Mouse (Mus musculus) lung, adult 18-20 months (tissue): ENCODE results near the gene Adipoq.
"Not testable (repeated sequence)": the region's sequence is repeated elsewhere in the genome, so short reads cannot be mapped to it uniquely, and the experiment has no call there.

Source experiments
- DNase-seq, 2 experiments: peaks; one replicate each; pipeline ENCODE4 v3.0.0; 2022; ENCODE audit warnings: mixed read lengths in 2 of 2

The Adipoq gene

DNA sequence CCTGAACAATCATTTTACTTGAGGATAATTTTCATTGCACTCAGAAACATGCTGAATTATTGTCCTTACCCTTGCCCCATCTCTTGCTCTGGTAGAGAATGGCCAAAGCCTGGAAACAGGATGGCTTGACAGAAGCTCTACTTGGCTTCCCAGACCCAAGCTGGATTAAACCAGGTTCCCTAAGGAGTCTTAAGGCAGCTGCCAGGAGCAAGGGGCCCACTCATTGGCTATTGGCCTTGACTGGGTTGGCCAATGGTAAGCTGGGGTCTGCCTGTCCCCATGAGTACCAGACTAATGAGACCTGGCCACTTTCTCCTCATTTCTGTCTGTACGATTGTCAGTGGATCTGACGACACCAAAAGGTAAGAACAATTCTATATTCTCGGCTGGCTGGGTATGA, at the start of gene Adipoq:
Gene Adipoq, plus strand, starts transcription at position 257 of the 400 bp plus-strand sequence.
- no peak for DNase-seq

DNA sequence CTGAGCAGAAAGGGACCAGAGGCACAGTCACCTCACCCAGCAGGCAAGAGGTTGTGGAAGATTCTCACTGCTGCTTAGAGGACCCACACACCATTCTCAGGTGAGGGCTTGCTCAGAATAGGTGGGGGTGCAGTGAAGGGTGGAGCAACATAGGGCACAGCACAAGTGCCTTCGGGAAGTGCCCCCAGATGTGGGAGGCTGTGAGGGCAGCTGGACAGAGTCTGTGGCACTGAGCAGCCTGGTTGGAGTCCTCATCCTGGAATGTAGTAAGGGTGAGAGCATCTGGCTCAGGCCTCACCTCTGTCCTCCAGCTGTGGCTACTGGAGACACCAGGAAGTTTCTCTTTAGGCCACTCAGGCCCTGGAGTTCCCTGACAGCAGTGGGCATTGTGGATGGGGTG, 49.5 kb upstream of the Adipoq start:
- not testable (repeated sequence) for DNase-seq

DNA sequence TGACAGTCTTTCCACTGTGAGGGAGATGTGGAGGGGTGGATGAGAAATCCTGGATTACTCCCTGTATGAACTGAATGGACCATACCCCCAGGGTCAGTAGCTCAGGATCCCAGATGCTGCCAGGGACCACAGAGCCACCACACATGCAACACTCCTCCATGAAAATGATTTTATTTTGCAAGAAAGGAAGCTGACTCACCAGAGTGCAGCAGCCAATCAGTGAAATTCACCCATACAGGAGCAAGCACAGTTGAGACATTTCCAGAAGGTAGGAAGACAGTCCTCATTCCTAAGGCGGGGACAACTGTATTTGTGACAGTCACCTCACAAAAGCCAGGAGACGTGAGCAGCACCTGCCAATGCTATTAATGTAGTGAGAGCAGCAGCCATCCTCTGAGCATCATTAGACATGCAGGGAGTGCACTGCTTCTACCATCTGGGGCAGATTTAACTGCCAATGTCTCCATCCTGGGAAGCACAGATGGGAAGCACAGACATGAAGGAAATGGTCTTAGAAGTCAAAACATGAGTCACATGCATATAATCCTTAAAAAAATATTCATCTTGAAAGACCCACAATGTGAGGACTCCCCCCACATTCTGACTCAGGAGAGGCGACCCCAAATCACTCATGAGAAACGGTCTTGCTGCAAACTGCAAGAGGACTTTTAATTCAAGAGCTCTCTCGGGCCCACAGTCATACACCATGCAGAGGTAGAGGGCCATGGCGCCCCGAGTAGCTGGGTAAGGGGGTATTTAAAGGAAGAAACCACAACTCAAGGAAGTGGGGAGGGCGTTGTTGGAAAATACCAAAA, 48.8 kb upstream of the Adipoq start:
- not testable (repeated sequence) for DNase-seq

DNA sequence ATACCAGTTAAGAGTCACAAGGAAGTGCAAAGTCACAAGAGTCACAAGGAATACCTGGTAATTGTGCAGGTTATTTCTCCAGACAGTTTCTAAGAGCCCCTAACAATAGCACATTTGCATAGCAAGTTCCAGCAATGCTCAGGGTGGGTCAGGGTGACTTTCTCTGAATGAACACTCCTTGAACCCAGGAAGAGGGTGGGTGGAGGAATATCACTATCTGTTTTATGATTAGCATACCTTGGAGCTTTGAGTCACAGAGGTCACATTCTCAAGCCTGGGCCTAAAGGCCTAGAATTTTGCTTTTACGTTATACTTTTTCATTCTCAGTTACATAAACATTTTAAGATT, 48.3 kb upstream of the Adipoq start:
- not testable (repeated sequence) for DNase-seq

DNA sequence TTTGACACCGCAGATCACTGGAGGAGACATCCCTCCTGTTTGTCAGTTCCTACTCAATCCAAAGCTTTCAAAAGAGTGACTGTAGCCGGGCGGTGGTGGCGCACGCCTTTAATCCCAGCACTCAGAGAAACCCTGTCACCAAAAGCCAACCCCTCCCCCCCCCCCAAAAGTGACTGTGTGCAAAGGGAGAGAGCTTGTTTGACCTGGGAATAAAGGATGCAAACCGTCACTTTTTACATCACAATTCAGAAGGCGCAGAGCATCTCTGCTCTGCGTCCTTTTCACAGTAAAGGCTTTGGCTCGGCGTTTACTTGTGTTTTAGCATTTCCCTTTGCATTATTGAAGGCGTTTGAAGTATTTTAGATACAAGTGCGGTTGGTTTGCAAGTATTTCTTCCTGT, 46.7 kb upstream of the Adipoq start:
- no peak for DNase-seq

DNA sequence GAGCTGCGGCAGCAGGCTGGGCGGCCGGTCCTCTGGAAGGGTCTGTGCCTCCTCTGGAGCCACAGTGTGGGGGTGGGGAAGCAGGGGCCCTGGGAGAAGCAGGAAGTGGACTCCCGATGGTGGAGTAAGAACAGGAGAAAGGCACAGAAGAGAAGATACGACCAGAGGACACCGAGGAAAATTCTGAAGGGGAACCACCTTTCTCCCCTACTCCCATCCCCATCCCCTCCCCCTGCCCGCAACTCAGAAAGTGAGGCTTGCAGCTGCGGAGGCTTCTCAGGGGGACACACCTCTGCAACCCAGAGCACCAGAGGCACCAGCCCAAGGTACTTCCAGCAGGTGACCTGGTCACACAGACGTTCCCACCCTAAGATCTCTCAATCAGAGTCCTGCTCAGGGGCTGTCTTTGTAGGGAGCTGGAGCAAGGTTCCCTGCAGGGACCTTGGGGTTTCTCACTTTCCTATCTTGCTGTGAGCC, 46.2 kb upstream of the Adipoq start:
- no peak for DNase-seq

DNA sequence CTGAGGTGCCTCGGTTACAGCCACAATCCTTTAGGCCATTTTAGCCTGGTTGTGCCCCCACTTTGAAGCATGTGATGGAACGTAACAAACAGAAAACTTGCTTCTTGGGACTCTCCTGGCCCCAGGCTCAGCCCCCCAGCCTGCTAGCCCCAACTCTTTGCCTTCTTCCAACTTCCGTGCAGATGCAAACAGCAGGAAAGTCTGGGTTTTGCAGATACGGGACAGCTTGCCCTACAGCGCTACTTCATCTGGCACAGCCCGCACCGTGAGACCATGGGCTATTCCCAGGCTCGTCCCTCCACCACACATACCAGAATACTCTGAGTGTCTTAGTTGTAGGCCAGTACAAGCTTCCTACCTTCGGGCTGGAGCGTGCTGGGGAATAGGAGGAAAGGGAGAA, 45.7 kb upstream of the Adipoq start:
- no peak for DNase-seq

DNA sequence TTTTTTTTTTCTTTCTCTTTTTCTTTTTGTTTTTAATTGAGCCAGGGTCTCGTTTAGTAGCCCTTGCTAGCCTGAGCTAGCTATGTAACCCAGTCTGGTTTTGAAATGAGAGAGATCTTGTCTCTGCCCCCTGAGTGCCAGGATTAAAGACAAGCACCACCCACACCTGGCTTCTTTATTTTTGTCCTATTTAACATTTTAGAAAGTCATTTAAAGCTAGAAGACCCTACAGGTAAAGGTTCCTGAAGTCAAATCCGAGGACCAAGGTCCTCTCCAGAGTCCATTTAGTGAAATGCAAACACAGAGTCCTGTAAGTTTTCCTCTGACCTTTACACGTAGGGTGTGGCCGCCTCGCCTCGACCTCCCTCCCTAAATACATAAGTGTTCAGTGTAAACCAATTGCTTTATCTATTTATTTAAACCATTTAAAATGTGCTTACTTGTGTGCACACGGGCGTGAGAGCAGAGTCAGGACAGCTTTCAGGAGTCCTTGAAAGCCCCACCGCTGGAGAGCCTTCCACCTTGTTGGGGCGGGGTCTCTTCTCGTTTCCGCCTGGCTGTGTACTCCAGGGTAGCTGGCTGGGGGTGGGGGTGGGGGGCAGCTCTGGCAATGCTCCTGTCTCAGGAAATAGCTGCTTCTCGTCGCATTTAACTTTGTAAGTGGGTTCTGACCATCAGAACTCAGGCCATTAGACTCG, 43.8 kb upstream of the Adipoq start:
- DNase-seq, result no peak

DNA sequence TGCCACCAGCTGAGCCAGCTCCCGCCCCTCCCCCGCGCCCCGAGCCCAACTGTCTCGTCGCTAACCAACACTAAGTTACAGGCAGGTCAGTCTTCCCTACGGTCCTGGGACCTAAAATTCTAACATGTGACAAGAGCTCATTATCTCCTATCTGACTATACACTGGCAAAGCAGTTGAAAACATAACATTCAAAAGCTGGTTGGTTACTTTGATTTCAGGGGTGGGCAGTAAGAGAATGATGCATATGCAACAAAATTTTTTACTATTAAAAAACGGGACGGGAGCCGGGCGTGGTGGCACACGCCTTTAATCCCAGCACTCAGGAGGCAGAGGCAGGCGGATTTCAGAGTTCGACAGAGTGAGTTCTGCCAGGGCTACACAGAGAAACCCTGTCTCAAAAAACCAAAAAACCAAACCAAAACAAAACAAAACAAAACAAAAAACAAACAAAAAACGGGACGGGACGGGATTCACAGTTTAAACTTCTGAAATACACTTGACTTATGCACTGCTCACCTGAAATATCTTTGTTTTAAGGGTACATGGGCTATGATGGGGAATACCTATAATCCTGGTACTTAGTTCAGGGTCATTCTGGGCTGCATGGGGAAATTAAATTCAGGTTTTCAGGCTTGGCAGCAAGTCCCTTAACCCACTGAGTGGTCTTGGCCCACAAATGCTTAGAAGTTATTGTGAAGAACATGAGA, 43.1 kb upstream of the Adipoq start:
- no peak for DNase-seq

DNA sequence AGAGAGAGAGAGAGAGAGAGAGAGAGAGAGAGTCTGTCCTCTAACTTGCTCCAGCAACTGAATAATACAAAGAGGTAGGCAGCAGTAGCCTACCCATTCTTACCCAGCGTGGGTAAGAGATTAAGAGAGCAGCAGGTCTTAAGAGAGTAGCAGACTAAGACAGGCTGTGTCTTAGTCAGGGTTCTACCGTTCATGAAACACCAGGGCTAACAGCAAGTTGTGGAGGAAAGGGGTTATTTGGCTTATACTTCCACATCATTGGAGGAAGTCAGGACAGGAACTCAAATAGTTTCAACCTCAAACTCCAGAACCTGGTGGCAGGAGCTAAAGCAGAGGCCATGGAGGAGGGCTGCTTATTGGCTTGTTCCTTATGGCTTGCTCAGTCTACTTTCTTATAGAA, 42.5 kb upstream of the Adipoq start:
- no peak for DNase-seq

DNA sequence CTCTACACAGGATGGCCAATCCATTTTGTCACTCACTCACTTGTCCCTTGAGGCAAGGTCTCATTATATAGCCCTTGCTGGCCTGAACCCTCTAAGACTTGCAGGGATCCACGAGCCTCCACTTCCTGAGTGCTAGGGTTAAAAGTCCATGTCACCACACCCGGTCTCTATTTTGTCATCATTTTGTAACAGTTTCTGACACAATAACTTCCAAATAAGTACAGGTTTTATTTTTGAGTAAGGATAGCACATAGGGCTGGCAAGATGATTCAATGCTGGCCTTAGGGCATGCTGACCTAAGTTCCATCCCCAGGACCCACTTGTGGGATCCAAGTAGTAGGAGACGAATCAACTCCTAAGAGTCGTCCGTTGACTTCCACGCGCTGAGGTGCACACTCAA, 40.2 kb upstream of the Adipoq start:
- DNase-seq, result no peak

DNA sequence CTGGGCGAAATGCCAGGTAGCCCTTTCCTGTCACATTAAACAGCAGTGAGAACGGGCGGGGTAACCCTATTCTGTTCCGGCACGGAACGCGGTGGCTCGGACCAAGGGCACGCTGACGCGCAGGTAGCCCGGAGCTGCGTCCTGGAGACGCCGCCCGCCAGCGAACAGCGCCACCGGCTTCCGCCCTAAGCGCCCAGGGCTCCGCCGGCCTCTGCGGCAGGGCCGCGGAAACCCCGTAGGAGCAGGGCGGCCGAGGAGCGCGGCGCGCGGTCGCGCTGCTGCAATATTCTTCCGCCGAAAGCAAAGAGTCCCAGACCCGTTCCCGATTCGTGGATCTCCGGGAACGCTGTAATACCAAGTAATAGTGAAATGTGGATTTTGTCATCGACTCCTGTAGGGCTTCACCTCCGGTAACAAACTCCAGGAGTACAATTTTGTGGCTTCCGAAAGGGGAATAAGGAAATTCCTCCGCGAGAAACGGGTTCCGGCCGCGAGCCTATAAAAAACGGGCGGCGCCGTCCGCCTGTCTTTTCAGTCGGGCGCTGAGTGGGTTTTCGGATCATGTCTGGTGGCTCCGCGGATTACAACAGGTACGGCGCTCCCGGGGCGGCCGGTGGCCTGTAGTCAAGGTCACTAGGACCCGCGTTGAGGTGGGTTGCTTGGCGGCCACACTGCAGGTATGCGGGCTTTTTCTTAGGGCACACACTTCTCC, 38.9 kb upstream of the Adipoq start, which contains the start of gene Eif4a2:
Gene Eif4a2, plus strand, starts transcription at position 214 of the 712 bp plus-strand sequence.
- DNase-seq, result peak; percentile 91 to 92

DNA sequence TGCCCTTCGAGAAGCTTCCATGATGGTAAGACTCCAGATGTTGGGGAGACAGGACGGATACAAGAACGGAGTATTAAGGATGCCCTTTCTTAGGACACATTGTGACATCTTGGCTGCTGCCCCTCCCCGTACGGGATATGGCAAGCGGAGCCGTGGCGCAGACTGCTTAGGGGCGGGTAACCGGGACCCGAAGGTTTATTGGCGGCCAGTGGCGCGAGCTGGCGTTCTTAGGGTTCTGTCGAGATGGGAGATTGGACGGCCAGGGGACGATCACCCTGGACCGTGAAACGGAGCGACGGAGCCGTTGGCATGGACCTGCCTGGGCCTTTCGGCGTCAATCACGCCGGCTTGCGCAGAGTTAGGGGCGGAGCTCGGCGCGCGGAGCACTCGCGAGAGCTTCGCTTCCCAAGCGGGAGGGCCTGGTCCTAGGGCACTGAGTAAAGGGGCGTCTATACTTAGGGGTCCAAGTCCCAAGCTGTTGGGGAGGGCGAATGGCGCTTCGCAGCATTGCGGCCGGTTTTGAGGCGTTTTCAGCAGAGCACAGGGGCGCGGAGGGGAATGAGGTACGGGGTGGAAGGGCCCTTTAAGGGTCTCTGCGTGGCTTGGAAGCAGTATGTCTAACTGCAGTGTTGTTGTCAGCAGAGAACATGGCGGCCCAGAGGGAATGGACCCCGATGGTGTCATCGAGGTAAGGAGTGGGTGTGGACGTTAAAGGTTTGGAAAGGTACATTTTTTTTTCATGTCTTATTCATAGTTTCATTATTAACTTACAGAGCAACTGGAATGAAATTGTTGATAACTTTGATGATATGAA, 38.2 kb upstream of the Adipoq start:
- peak; percentile 86 to 90 for DNase-seq

DNA sequence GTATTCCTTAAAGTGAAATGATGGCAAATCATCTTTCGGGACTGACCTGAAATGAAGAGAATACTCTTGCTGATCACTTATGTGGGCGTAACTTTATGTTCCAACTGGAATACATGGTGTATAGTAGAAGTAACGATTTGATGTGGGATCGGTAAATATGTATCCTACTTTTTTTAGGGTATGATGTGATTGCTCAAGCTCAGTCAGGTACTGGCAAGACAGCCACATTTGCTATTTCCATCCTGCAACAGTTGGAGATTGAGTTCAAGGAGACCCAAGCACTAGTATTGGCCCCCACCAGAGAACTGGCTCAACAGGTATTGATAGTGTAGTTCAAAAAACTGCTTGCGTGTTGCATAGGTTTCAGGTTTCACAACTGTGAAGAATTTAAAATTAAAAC, 37.4 kb upstream of the Adipoq start:
- no peak for DNase-seq

DNA sequence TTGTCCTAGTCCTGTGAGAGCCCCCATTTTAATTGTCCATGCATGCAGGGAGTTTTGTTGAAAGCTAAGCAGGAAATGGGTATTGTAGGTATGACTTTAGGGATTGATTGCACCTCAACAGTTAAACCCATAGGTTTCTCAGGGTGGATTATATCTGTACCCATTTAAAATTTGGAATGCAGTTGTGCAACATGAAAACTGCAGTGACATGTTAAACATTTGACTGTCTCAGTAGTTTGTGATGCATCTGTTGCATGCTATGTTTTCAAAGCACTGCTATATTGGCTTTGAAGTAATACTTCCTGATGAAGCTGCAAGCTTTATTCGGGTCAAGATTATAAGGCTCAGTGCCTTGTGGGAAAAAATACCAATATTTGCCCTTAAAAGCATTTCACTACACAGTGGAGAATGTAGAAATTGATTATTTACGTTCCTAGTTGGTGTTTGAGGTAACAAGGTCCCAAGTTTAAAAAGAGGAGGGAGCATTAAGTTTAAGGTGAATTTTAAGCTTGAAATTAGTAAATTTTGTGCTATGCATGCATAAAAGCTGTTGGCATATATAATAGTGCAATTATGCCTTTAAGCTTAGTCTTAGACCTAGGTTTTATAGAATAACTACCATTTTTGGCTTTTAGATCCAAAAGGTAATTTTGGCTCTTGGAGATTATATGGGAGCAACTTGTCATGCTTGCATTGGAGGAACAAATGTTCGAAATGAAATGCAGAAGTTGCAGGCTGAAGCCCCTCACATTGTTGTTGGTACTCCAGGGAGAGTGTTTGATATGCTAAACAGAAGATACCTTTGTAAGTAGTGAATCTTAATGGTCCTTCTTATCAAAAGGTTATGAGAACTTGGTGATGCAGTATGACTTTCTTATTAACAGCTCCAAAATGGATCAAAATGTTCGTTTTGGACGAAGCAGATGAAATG, 36.7 kb upstream of the Adipoq start:
- no peak for DNase-seq

DNA sequence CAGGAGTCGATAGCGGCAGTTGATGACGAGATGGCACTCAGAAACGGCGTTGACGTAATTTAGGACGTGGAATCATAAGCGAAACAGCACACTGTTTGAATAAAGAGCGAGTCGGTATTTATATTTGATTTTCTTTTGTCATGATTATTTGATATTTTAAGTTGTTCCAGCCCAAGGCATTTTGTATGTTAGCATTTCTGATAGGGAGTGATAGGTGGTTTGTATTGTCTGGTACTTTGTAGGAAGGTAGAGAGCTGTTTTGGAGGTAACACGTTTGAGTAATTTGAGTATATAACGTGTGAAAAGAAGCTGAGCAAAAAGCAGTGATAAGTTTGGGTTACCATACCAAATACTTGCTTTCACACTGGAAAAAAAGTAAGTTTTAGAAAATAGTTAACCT, 34.0 kb upstream of the Adipoq start:
- no peak for DNase-seq

DNA sequence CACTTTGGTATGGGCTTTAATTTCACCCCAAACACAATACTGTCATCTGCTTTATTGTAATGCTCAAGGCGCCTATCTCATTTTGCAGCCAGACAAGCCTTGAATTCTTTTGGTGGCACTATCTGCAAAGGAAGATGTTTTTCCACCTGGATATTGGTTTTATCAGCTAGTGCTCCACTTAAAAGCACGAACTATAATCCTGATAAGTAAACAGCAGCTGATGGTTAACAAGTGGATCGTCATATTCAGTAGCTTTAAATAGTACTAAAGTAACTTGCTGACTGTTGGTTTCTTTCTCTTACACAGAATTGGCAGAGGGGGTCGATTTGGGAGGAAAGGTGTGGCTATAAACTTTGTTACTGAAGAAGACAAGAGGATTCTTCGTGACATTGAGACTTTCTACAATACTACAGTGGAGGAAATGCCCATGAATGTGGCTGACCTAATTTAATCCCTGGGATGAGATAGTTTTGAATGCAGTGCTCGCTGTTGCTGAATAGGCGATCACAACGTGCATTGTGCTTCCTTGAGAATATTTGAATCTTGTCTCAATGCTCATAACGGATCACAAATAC, 33.4 kb upstream of the Adipoq start:
- DNase-seq, result no peak

DNA sequence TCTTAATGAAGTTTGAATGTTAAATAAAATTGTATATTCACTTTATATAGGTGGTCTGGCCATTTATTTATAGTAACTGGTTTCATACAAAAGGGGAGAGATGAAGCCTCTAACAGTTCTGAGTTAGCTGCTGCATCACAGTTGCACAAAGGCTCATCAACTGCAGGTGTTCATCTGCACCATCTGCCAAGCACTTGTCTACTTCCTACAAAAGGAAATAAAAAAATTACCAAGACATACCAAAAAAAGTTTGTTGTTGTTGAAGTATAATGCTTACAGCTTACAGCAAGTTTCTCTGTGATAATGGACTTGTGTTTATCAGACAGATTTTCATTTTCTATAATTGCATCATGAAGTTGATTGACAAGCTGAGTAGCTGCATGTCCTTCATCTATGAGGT, 32.4 kb upstream of the Adipoq start:
- DNase-seq, result no peak

DNA sequence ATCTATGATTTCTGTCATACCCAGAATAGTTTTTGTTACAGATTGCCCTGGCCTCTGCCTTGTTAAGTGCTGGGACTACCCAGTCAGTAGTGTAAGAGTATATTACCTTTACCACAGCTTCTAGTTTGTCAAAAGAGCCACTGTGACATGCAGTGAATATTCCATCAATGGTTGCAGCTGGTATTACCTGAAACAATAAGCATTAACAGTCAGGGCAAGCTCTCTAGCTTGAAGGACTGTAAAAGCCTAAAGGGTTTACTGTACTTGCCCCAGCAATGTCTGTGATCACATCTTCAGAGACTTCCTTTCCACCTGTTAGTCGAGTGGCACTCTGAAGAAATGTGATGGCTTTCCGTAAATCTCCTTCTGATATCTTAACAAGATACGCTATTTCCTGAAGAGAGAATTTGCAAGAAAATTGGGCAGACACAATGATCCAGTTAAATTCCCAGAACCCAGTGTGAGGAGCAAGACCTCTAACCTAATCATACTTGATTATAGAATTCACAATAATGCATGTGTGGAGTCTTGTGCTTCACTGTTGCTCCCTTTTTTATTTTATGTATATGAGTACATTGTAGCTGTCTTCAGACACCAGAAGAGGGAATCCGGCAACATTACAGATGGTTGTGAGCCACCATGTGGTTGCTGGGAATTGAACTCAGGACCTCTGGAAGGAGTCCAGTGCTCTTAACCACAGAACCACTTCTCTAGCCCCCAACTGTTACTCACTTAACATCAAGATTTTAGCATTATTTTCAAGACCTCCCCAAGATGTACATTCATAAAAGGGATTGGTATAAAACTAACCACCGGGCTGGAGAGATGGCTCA, 31.8 kb upstream of the Adipoq start:
- DNase-seq, result no peak

DNA sequence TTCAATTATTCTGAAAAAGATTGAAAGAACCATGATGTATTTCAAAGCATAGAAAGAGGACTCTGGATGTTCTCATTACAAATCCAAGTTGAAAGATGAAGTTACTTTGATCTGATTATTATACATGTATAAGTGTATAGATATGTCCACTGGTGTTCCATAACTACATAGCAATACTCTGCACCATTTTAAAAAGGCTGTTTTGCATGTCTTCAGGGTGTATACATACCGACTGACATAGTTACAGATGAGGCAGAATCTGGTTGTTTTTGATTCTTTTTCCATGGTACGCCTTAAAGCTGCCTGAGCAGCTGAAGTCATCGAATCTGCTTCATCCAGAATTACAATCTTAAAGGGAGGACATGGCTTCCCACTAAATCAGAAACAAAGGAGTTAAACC, 30.9 kb upstream of the Adipoq start:
- no peak for DNase-seq
